Mouse (Mus musculus) neutrophil, adult 5-6 weeks (primary cell): ENCODE data around the gene Gipc3. TPM values are rescaled to one million over a fixed set of nuclear protein-coding genes. Genes with fewer than 3 reads are reported as not detected.

Experiments used
- ATAC-seq: fragments of 151-379, 151-347 bp; 2 replicates; pipeline ENCODE4 v1.8.0; 2017; ENCODE audit warnings: mild to moderate bottlenecking, moderate TSS enrichment; ENCODE audit not compliant: insufficient number of reproducible peaks, poor library complexity, low FRiP score, severe bottlenecking; ENCODE audit errors: extremely low read depth
- total RNA-seq: library from RNA; stranded (forward); fragments of 200-1000 nt; gene quantifications from 2 replicates; pipeline ENCODE4 v1.2.3, GENCODE M21; 2017

The Gipc3 gene
- total RNA-seq, 1 experiment from 2014 or later = not detected

DNA sequence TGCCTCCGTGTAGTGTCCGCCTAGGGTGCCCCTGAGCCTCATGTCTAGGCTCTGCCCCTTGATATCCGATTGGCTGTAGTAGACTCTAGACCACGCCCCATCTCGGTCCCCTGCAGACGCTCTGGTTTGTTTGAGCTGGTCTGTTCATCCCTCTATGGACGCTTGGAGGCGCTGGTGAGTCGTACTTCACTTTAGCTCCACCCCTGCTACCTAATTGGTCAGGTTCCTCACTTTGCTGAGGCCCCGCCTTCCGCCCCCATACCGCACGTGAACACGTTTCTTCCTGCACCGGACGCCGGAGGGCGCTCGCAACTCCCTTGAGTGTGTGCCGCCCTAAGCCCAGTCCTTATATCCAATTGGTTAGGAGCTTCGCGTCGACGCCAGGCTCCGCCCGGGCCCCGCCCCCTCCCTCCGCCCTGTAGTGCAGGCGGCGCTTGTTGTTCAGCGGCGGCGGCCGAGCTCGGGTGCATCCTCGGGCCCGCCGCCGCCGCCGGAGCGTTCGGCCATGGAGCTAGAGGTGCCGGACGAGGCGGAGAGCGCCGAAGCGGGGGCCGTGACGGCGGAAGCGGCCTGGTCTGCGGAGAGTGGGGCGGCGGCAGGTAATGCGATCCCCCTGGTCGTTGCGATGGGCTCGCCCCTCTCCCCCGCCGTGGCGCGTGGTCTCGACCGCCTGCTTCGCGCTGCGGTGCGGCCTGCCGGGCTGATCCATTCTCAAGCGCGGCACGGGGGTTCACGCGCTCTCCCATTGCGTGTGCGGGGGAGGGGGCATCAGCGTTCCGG is 50.3 kb downstream of the Gipc3 start, which contains the start of gene Pip5k1c:
Pip5k1c (plus strand) TSS at position 410 of the 780 bp plus-strand sequence.
- peak; percentile 82 for ATAC-seq

DNA sequence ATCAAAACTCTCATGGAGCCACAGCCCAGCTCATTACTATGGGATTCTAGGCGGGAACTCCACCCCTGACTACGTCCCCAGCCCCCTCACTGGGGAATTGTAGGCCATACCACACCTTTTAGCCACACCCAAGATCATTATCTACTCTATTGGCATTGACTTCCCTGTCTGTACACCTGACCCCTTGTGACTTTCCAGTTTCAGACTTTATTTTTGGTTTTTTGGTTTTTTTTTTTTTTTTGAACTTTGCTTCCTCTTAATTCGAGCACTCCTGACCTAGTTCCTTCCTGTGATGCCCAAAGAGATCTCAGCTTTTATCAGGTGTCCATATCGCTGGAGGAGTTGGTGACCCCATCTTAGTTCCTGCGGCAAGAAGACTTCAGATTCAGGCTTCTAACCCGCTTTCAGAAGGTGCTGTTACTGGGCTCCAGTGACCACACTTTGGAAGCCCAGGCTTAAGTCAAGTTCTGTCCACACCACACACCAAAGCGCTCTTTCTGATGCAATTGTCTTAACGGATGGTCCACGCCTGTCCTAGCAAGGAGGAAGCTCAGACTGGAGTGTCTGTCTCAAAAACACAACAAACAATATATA is 51.5 kb downstream of the Gipc3 start, which contains the start of gene Tjp3:
Tjp3 (minus strand) TSS at position 71 of the 594 bp plus-strand sequence.
- ATAC-seq = no peak

- no peak for ATAC-seq
Observed at GRCm38 (mm10) chr10:81290698-81291460, 52.2 kb downstream of the Gipc3 start.

DNA sequence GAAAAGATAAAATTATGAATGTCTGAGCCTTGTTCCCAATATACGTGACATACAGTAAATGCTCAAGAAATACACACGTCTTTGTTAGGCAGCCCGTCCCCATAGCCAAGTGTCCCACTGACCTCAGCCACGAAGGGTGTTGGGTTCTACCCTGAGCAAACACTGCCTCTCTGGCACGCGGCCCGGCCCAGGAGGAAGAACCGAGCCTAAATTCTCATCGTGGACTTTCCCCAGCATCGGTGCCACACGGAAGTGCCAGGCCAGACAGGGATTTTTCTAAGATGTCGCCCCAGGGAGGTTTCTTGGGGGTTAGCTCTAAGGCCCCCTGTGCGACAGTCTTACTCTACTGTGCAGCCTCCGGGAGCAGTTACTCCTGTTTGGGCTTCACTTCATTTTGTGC is 53.3 kb downstream of the Gipc3 start:
- ATAC-seq = no peak

DNA sequence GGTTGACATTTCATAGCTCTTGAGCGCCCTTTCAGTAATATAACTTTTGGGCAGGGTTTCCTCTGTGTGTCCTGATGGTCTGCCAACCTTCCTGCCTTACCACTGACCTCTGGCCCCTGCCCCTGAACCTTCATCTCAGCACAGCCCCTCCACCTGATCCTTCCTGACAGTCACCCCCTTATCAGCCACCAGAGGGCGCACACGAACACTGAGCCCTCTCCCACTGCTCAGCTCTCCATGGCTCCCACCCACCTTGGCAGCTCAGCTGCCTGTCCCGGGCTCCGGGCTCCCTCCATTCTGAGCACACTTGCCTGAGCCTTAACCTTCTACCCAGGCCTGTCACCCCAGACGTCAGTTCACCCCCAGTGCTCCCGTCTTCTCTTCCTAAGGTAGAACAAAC is 53.8 kb downstream of the Gipc3 start:
- ATAC-seq = peak; percentile 13; the same call in 1 of the 2 replicates

- ATAC-seq = no peak
Observed at GRCm38 (mm10) chr10:81288601-81289000, 54.5 kb downstream of the Gipc3 start.

DNA sequence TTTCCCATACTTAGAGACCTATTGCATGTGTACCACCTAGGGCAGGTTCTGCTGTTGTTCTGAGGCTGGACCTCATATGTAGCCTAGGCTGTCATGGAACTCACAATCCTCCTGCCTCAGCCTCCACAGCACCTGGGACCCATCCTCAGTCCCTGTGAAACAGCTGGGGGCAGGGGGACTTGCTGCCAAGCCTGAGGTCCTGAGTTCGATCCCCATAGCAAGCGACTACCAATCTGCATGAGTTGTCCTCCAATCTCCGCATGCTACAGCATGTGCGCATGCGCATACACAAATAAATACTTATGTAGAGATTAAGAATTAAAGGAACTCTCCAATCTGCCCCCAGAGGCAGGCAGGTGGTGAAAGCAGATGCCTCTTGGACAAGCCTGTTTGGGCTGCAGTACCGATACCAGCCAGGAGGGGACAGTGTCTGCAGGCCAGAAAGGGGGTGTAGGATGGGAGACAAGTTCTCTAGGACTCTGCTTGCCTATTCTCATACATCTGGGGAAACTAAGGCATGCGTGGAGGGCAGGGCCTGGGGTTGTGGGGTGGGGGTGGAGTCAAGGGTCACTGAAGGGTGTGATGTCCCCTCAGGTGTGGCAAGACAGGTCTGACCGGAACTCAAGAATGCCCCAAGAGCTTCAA is 55.4 kb downstream of the Gipc3 start:
- ATAC-seq = no peak

- ATAC-seq = no peak
Observed at GRCm38 (mm10) chr10:81286586-81286985, 56.5 kb downstream of the Gipc3 start.

GRCm38 (mm10) chr10:81285694-81286450 is 57.2 kb downstream of the Gipc3 start:
- peak; percentile 72 for ATAC-seq

Other genes starting within 250 kb of the Gipc3 start
- 0.23 TPM in 1 of 2 replicates, not detected in the other for gene Creb3l3, start 244.4 kb downstream of the Gipc3 start, total RNA-seq
- gene Map2k2, start 237.4 kb downstream of the Gipc3 start, total RNA-seq = 91.5 and 96.6 TPM in 2 replicates
- 28.7 and 31.1 TPM in 2 replicates for gene Zbtb7a, start 208.0 kb downstream of the Gipc3 start, total RNA-seq
- 34.5 and 40.5 TPM in 2 replicates for gene Pias4, start 175.3 kb downstream of the Gipc3 start, total RNA-seq
- gene Eef2, start 166.6 kb downstream of the Gipc3 start, total RNA-seq = 1,126 and 1,171 TPM in 2 replicates
- 47.3 and 52.0 TPM in 2 replicates for gene Dapk3, start 160.3 kb downstream of the Gipc3 start, total RNA-seq
- not detected in 2 replicates for gene 4930442H23Rik, start 159.4 kb downstream of the Gipc3 start, total RNA-seq
- gene Nmrk2, start 141.2 kb downstream of the Gipc3 start, total RNA-seq = not detected in 2 replicates
- gene Atcay, start 112.4 kb downstream of the Gipc3 start, total RNA-seq = not detected in 2 replicates
- gene Zfr2, start 110.1 kb downstream of the Gipc3 start, total RNA-seq = 1.5 and 1.6 TPM in 2 replicates
- gene Matk, start 90.3 kb downstream of the Gipc3 start, total RNA-seq = 9.1 and 12.3 TPM in 2 replicates
- gene Mrpl54, start 76.3 kb downstream of the Gipc3 start, total RNA-seq = 52.4 and 76.6 TPM in 2 replicates
- 16.6 and 24.0 TPM in 2 replicates for gene Apba3, start 76.3 kb downstream of the Gipc3 start, total RNA-seq
- 7.2 and 13.1 TPM in 2 replicates for gene Tjp3, start 51.7 kb downstream of the Gipc3 start, total RNA-seq
- 98.0 and 112 TPM in 2 replicates for gene Pip5k1c, start 50.3 kb downstream of the Gipc3 start, total RNA-seq
- 30.1 and 38.4 TPM in 2 replicates for gene Cactin, start 22.2 kb downstream of the Gipc3 start, total RNA-seq
- gene Tbxa2r, start 14.5 kb downstream of the Gipc3 start, total RNA-seq = 4.1 and 5.6 TPM in 2 replicates
- 30.3 and 36.5 TPM in 2 replicates for gene Hmg20b, start 7.2 kb upstream of the Gipc3 start, total RNA-seq
- 2.6 and 2.8 TPM in 2 replicates for gene Mfsd12, start 14.2 kb upstream of the Gipc3 start, total RNA-seq
- gene 4930404N11Rik, start 22.6 kb upstream of the Gipc3 start, total RNA-seq = 4.2 and 5.5 TPM in 2 replicates
- 16.5 and 16.8 TPM in 2 replicates for gene Fzr1, start 35.2 kb upstream of the Gipc3 start, total RNA-seq
- 11.2 and 16.9 TPM in 2 replicates for gene Dohh, start 41.2 kb upstream of the Gipc3 start, total RNA-seq
- gene Gm48551, start 41.2 kb upstream of the Gipc3 start, total RNA-seq = 3.1 and 5.6 TPM in 2 replicates
- gene Gm48552, start 45.7 kb upstream of the Gipc3 start, total RNA-seq = 2.2 TPM in 1 of 2 replicates, not detected in the other
- gene Smim24, start 49.8 kb upstream of the Gipc3 start, total RNA-seq = 2.5 and 2.6 TPM in 2 replicates
- gene Nfic, start 112.4 kb upstream of the Gipc3 start, total RNA-seq = 8.3 and 12.2 TPM in 2 replicates
- gene Celf5, start 139.4 kb upstream of the Gipc3 start, total RNA-seq = not detected in 2 replicates
- 148 and 149 TPM in 2 replicates for gene Ncln, start 153.1 kb upstream of the Gipc3 start, total RNA-seq
- gene S1pr4, start 156.9 kb upstream of the Gipc3 start, total RNA-seq = 61.1 and 63.1 TPM in 2 replicates
- 12.6 and 13.4 TPM in 2 replicates for gene Gna15, start 181.0 kb upstream of the Gipc3 start, total RNA-seq
- gene Gna11, start 201.9 kb upstream of the Gipc3 start, total RNA-seq = 13.5 and 27.0 TPM in 2 replicates
- 276 and 331 TPM in 2 replicates for gene Aes, start 216.2 kb upstream of the Gipc3 start, total RNA-seq
- gene Tle2, start 231.3 kb upstream of the Gipc3 start, total RNA-seq = 1.5 and 2.6 TPM in 2 replicates